Mouse (Mus musculus) heart, adult 2 months (tissue): ENCODE results near the gene 4930556J24Rik. TPM values are rescaled to one million over a fixed set of nuclear protein-coding genes. Genes with fewer than 3 reads are reported as not detected.

Experiments
- DNase-seq, 2 experiments: peaks; one replicate each; pipeline ENCODE4 v3.0.0; 2021
- H3K27ac ChIP-seq: fragments of 200-600 bp; 2 replicates; pipeline ENCODE4 v1.8.1; 2022
- H3K27me3 ChIP-seq: fragments of 200-500 bp; 2 replicates; pipeline ENCODE4 v1.6.1; 2012; ENCODE audit warnings: mild to moderate bottlenecking, low read length, inconsistent platforms, mixed read lengths; ENCODE audit not compliant: control insufficient read depth, insufficient read depth
- H3K36me3 ChIP-seq: fragments of 200-500 bp; 2 replicates; pipeline ENCODE4 v1.6.1; 2012; ENCODE audit warnings: low read length, inconsistent platforms; ENCODE audit not compliant: control insufficient read depth, insufficient read depth
- H3K4me1 ChIP-seq: fragments of 200-500 bp; 2 replicates; pipeline ENCODE4 v1.6.1; 2011; ENCODE audit warnings: low read length; ENCODE audit not compliant: control insufficient read depth, insufficient read depth
- H3K4me3 ChIP-seq: fragments of 200-600 bp; 2 replicates; pipeline ENCODE4 v1.8.1; 2022
- H3K79me2 ChIP-seq: fragments of 200-500 bp; replicated peaks from 2 replicates; pipeline ENCODE4 v1.6.1; 2012; ENCODE audit warnings: mild to moderate bottlenecking, inconsistent platforms, low read length, moderate library complexity, mixed read lengths; ENCODE audit not compliant: control insufficient read depth, insufficient read depth
- H3K9ac ChIP-seq: fragments of 200-500 bp; 2 replicates; pipeline ENCODE4 v1.6.1; 2012; ENCODE audit warnings: low read depth, mild to moderate bottlenecking, control low read depth, inconsistent platforms, low read length, mixed read lengths
- CTCF ChIP-seq: fragments of 200-600 bp; IDR thresholded peaks from 2 replicates; pipeline ENCODE4 v1.8.1; 2022; ENCODE audit warnings: antibody characterized with exemption, mild to moderate bottlenecking, moderate library complexity
- EP300 ChIP-seq: fragments of 200-500 bp; IDR thresholded peaks from 2 replicates; pipeline ENCODE4 v1.6.1; 2011; ENCODE audit warnings: low read depth, low read length, control low read depth; ENCODE audit not compliant: insufficient read depth
- POLR2A ChIP-seq: fragments of 200-500 bp; IDR thresholded peaks from 2 replicates; pipeline ENCODE4 v1.6.1; 2011; ENCODE audit warnings: mild to moderate bottlenecking, low read depth, low read length, control low read depth; ENCODE audit not compliant: insufficient read depth
- WGBS: fragments of 180-500 bp; shearing (Covaris S2); methylation state at CpG from one replicate; pipeline ENCODE4 v1.1.7; 2018; 5-methylcytosine and 5-hydroxymethylcytosine counted together
- intact Hi-C: fragments of 180-260 bp; cut with DNase I; formaldehyde crosslinking; loops from one replicate; pipeline ENCODE4 v1.15.1; 2025
- polyA plus RNA-seq: library from polyadenylated mRNA; depleted of rRNA; stranded (reverse); fragments of >200 nt; gene quantifications from 2 replicates; pipeline ENCODE4 v1.2.3, GENCODE M21; 2012
- total RNA-seq, 2 experiments: library from RNA; stranded (reverse); gene quantifications; 2 replicates each; pipeline ENCODE4 v1.2.3; 2021

The 4930556J24Rik gene
- total and polyA plus RNA-seq, 3 experiments = not detected

DNA sequence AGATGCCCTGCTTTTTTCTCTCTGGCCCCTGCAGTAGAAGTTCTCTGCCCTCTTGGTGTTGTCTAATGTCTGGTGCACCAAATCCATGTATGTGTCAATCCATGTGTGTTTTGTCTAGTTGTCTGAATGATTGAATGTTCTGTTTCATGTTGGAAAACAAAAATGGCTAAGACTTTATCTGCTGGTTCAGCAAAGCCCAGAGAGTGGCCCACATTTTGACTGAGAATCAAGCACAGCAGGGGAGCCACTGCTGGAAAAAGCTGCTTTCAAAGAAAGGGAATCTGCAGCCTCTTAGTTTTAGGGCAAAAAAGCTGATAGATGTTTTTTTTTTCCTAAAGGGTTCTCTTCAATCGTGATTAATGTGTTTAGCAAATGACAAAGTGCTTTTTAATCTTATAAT is 30.2 kb downstream of the 4930556J24Rik start:
- Histone ChIP-seq H3K4me3 (no peak overlapping the region), H3K9ac (no peak overlapping the region), H3K27me3 (no peaks in the 10 kb centered on the region), H3K27ac (no peak overlapping the region), H3K4me1 (no peaks in the 10 kb centered on the region), H3K36me3 (no peaks in the 10 kb centered on the region), H3K79me2 (no peaks in the 10 kb centered on the region)
- intact Hi-C loops = no loop called here
- TF ChIP-seq EP300 (no peak), CTCF (no peak), POLR2A (no peak)
- WGBS = 25% methylated on average over 1 of the region's 1 CpGs
- DNase-seq = no peak

DNA sequence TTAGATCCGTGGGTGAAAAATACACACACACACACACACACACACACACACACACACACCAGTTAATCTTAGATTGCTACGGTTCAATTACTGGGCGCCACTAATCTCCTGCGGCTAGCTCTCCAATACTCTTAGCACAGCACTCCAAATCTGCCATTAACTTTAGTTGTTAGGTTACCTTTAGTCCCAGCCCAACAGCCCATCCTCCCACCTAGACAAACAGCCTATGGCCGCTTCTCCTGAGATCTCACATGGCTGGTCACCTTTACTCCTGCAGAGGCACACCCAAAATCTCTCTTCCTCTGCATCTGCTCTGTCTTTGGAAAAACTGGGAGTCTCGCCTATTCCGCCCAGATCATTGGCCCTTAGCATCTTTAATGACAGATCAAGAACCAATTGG is 35.2 kb downstream of the 4930556J24Rik start:
- H3K4me3 ChIP-seq = no peak overlapping the region
- no peaks in the 10 kb centered on the region for H3K36me3 ChIP-seq
- no peak overlapping the region for H3K9ac ChIP-seq
- H3K27me3 ChIP-seq = peaks cover 2% of the 10 kb centered on the region; the same call in 1 of the 2 replicates
- WGBS = 80% methylated on average over 7 of the region's 7 CpGs
- no peaks in the 10 kb centered on the region for H3K4me1 ChIP-seq
- intact Hi-C loops = no loop called here
- H3K79me2 ChIP-seq = no peaks in the 10 kb centered on the region
- TF ChIP-seq CTCF = no peak
- no peak for TF ChIP-seq EP300
- no peak for TF ChIP-seq POLR2A
- DNase-seq = no peak
- no peak overlapping the region for H3K27ac ChIP-seq

DNA sequence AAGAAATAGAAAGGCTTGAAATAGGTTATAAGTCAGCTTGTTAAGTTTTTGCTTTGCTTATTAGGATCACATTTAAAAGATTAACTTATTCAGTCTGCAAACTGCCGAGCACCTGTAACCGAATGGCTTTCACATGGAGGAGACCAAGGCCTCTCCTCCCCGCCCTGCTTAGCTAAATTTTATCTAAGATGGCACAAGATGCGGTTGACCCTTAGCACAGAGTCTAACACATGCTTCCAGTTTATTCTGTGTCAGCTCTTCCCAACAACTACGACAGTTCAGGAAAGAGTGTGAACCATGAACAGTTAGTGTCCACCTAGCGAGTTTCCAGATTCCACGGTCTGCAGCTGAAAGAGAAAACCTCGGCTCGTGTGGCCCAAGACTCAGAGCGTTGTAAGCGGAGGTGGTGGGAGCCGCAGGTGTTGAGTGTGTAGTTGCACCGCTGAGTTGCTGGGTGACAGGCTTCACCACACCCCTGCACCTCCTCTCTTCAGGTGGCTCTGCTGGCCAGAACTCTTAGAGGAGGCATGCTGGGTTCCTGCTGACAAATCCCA is 39.2 kb downstream of the 4930556J24Rik start:
- intact Hi-C loops = no loop called here
- 74% methylated on average over 13 of the region's 13 CpGs for WGBS
- H3K27me3 ChIP-seq = peaks cover 2% of the 10 kb centered on the region; the same call in 1 of the 2 replicates
- DNase-seq = no peak
- no peak overlapping the region for H3K4me3 ChIP-seq
- H3K4me1 ChIP-seq = no peaks in the 10 kb centered on the region
- no peaks in the 10 kb centered on the region for H3K36me3 ChIP-seq
- H3K27ac ChIP-seq = no peak overlapping the region
- no peak overlapping the region for H3K9ac ChIP-seq
- H3K79me2 ChIP-seq = no peaks in the 10 kb centered on the region
- no peak for TF ChIP-seq POLR2A
- TF ChIP-seq EP300 = no peak

DNA sequence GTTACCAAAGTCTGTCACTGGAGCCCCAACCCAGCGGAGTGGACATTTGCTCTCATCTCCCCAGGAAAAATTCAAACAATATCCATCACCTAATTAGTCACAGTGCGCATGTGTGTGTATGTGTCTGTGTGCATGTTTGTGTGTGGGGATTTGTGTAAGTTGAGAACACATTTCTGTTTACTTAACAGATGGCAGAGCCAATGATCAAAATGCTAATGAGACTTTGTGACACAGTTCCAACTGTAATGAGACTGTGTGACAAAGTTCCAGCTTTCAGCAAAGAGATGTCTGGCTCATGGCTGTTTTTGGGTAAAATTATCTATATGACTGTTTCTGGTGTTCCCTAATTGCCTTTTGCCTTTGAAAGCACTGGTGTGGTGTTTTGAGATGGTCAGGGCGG is 40.3 kb downstream of the 4930556J24Rik start:
- intact Hi-C loops = no loop called here
- 89% methylated on average over 3 of the region's 3 CpGs for WGBS
- H3K27ac ChIP-seq = no peak overlapping the region
- no peaks in the 10 kb centered on the region for H3K79me2 ChIP-seq
- no peak for DNase-seq
- H3K4me1 ChIP-seq = peaks cover under 1% of the 10 kb centered on the region
- H3K4me3 ChIP-seq = no peak overlapping the region
- peaks cover 2% of the 10 kb centered on the region; the same call in 1 of the 2 replicates for H3K27me3 ChIP-seq
- TF ChIP-seq CTCF (no peak), POLR2A (no peak), EP300 (no peak)
- no peaks in the 10 kb centered on the region for H3K36me3 ChIP-seq
- H3K9ac ChIP-seq = no peak overlapping the region

DNA sequence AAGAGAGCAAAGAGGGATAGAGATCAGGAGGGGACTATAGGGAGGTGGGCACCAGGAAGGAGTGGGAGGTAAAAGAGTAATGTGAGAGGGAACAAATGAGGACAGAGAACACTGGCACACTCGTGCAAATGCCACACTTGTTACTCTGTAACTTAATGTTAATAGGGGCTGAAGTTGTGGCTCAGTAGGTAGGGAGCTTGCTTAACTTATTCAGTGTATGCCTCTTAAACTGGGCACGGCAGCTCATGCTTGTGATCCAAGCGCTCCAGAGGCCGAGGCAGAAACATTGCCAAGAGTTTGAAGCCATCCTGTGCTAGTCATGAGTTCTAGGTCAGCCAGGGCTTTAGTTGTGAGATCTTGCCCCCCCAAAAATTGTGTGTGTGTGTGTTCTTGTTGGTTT is 41.4 kb downstream of the 4930556J24Rik start:
- peaks cover 2% of the 10 kb centered on the region for H3K4me1 ChIP-seq
- H3K27me3 ChIP-seq = peaks cover 2% of the 10 kb centered on the region; the same call in 1 of the 2 replicates
- no peaks in the 10 kb centered on the region for H3K79me2 ChIP-seq
- 68% methylated on average over 4 of the region's 4 CpGs for WGBS
- TF ChIP-seq CTCF (no peak), POLR2A (no peak), EP300 (no peak)
- H3K4me3 ChIP-seq = no peak overlapping the region
- DNase-seq = no peak
- intact Hi-C loops = no loop called here
- H3K36me3 ChIP-seq = no peaks in the 10 kb centered on the region
- no peak overlapping the region for H3K27ac ChIP-seq
- H3K9ac ChIP-seq = no peak overlapping the region

DNA sequence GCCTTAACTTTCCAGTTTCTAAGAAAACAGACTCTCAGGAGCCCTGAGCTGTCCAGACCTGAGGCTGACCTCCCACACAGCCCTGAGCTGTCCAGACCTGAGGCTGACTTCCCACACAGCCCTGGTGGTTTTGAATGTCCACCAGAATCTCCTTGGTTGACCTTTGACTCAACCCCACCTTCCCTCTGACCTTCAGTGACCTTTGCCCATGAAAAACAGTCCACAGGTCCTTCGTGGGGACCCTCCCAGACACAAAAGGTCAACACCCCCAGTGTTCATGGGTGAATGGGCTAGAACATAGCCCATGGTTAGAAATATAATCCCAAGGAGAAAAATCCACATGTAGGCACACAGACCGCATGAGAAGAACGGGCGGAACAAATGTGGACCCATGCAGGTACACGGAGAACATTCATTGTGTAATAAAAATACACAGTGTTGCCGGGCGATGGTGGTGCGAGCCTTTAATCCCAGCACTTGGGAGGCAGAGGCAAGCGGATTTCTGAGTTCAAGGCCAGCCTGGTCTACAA is 42.8 kb downstream of the 4930556J24Rik start:
- WGBS = 93% methylated on average over 9 of the region's 9 CpGs
- TF ChIP-seq POLR2A = no peak
- no peak for TF ChIP-seq EP300
- TF ChIP-seq CTCF = no peak
- DNase-seq = no peak
- Histone ChIP-seq H3K9ac (no peak overlapping the region), H3K27ac (no peak overlapping the region), H3K36me3 (no peaks in the 10 kb centered on the region), H3K4me3 (no peak overlapping the region), H3K4me1 (peaks cover 4% of the 10 kb centered on the region), H3K79me2 (no peaks in the 10 kb centered on the region), H3K27me3 (peaks cover 2% of the 10 kb centered on the region; the same call in 1 of the 2 replicates)
- intact Hi-C loops = no loop called here
